Mouse (Mus musculus) layer of hippocampus, adult 18-20 months (tissue): Measurements from ENCODE around the gene Casp9. TPM values are rescaled to one million over a fixed set of nuclear protein-coding genes. Genes with fewer than 3 reads are reported as not detected.
A peak's percentile ranks its signal among the peaks of the same experiment; 100 is the strongest.

Source experiments
- DNase-seq, 2 experiments: peaks; one replicate each; pipeline ENCODE4 v3.0.0; 2022; ENCODE audit warnings: low spot score in 2 of 2
- total RNA-seq, 2 experiments: library from RNA; stranded (reverse); gene quantifications; 2 replicates each; pipeline ENCODE4 v1.2.3; 2021

The Casp9 gene
- total RNA-seq, 2 experiments from 2014 or later = 25.6 to 28.8 TPM

DNA sequence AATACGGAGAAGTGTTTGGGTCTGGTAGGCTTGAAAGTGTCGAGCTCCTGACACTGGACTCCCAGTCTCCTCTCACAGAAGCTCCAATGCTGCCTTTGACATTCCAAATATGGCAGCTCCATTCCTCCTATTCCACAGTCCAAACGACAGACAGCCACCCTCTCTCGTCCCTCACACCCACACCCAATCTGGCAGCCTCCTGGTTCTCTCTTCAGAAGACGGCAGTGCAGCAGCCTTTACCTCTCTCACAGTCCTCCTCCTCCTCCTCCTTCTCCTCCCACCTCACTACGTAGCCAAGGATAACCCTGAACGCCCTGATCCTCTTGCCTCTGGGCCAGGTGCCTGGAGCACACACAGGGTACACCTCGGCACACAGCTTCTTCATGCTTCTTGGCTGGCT lies 13.6 kb upstream of the Casp9 start:
- DNase-seq = peak; percentile 79 to 87

DNA sequence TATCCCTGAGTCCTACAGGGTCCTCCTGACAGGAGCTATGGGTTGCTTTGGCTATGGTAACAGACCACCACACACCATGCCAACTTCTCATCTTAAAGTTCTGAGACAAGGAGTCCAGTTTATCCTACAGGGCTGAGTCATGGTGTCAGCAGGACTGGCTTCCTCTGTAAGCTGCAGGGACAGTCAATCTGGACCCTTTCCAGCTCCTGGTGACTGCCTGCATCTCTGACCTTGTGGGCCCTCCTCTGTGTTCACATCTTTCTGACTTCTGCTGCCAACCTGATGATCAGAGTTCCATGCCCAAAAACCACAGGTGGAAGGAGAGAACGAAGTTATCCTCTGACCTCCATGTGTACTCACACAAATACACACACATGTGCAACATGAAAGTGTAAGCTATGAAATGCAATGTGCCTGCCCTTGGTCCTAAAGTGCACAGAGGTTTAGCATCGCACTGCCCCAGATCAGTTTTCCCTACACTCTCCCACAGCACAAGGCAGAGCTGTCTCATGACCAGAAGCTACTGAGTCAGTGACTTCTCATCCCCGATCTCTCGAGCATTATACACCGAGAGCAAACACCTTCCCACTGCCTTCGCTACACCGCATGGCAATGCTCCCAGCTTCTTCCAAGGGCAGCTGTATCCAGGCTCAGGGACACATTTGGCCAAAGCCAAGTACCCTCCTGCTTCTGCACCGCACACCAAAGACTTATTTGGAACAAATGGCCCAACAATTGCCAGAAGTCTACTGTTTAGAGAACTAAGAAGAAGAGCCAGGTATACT lies 12.0 kb upstream of the Casp9 start:
- DNase-seq = no peak

DNA sequence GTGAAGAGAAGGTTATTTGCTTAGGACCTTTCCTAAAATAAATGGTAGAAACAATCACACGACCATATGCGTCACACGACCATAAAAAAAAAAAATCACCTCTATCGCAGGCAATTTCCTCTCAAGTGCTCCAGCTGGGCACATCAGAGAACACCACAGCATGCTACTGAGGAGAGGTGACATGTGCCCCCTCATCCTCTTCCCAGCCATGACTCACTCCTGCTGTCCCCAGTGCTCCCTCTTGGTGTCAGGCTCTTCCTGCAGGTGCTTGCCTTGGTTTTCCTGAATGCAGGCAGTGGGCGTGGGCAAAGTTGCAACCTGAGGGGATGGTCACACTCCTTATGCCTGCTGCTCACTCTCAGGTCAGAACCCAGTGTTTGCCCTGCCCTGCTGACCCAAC lies 8.6 kb upstream of the Casp9 start:
- no peak for DNase-seq

DNA sequence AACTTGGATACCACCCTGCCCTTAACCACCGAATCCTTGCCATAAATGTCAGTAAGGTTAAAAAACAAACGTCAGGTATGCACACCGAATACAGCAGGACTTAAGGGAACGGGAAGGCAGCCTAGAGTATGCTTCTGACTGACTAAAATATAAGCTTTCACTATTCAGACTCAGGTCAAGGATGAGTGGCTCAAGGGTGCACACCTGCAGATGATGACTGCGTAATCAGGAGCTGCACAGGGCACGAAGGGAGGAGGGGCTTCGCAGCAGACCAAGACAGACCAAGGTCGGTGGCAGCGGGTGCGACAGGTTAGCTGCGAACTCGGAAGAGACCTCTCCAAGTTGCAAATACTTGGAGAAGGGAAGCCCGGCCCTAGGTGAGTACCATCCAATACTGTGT lies 7.3 kb upstream of the Casp9 start:
- DNase-seq = no peak

DNA sequence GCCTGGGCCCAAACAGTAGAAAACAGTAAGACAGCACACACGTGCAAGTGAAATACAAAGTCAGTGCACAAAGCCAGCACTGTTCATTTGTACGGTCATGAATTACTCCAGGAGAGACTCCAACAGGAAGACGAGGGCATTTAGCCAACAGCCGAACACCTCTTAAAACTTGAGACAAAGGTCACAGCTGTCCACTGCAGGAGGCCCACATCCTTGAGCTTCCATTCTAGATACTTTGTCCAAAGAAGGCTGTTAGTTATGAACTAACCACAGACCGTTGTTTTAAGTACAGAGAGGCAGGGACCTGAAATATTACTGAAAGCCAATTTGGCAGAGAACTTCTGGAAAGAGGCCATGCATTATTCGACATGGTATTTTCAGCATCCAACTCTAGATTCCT lies 6.4 kb upstream of the Casp9 start:
- no peak for DNase-seq

DNA sequence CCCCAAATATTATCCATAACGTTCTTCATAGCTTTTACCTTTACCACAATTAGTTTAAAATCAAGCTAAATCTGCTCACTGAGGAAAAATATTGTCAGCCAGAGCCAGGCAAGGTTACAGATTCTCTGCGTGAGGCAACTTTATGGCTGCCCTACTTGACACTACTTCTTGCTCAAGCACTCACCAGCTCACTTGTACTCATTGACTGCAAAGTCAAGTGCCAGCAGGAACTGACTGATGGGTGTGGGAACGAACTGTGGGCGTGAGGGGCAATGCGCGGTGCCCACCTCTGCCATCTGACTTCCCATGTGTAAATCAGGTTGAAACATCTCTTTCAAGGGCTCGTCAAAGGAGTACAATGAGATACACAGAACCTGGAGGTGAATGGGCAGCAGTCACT lies 6.0 kb upstream of the Casp9 start:
- DNase-seq = no peak

DNA sequence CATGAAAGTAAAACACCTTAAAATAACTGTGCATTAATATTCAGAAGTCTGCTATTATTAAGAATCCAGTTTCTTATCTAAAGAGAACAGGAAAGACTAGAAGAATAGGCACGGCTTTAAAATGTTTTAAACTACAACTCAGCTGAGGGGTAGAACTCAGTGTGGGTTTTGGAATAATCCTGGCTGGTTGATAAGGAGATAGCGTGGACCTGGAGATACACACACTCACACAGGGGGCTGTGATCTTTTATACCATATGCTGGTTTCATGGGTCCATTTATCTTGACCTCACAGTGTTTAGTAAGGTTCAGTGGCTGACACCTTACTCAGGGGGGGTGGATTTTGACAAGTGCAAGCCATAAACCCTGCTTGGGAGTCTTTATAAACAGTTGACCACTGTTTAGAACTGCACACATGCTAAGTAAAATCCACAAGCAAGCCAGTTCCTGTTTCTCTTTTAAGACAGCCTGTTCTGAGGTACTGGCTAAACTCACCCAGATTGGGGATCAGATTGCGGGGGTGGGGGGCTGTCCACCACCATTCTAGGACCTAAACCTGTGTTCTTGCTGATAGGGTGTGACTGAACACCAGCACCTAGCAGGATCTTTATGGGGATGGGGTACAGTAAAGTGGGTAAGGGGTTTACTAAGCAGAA lies 3.7 kb upstream of the Casp9 start:
- DNase-seq = no peak

DNA sequence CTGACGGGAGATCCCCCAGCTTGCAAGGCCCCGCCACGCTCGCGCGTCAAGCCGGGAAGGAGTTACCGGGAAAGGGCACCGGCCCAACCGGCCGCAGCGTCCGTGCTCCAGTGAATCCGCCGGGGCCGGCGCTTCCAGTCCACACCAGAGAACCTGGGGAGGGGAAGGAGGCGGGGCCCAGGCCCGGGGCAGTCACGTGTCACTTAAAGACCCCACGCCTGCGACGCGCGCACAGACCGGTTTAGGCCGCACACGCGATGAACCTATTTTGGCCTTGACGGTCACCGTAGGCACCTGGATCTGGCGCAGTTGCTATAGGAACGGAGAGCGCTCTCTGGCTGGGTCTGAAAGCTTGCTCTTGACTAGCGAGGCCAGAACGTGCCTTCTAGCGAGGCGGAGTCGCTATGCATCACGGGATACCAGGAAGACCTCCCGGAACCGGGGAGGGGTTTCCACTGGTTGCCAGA lies 2.9 kb upstream of the Casp9 start, which contains the start of gene Dnajc16:
Gene Dnajc16, minus strand, starts transcription at position 408 of the 467 bp plus-strand sequence.
- peak; percentile 98 to 99 for DNase-seq

DNA sequence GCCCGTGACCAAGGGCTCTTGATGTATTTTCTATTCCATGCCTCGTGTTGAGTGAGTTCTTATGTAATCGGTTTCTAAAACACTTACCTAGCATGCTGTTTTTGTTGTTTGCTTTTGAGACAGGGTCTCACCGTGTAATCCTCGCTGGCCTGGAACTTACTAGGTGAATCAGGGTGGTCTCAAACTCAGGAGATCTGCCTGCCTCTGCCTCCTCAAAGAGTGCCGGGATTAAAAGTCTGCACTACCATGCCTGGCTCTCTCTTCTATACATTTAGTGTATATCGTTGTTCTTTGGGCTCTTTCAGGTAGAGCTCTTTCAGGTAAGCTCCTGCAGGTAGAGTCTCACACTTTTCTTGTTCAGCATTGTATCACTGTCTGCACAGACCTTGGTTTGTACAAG lies 1.9 kb upstream of the Casp9 start:
- no peak for DNase-seq

DNA sequence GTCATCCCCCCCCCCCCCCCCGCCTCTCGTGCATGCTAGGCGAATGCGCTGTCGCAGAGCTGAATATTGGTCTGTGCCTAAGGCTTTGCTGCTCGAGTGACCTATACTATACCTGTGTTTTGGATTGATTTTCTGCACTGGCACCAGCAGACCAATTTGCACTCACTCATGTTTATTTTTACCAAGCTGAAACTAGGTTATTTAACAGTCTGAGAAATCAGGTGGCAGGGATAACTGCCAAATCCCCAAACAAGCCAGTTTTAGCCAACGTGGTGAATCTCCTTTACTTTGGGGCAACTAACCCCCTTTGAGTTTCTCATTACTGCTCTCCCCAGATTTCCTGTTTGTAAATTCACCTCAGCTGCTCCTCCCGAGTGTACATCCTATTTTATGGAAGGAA lies 1.5 kb upstream of the Casp9 start:
- DNase-seq = peak in 1 of 2 experiments; percentile 37

DNA sequence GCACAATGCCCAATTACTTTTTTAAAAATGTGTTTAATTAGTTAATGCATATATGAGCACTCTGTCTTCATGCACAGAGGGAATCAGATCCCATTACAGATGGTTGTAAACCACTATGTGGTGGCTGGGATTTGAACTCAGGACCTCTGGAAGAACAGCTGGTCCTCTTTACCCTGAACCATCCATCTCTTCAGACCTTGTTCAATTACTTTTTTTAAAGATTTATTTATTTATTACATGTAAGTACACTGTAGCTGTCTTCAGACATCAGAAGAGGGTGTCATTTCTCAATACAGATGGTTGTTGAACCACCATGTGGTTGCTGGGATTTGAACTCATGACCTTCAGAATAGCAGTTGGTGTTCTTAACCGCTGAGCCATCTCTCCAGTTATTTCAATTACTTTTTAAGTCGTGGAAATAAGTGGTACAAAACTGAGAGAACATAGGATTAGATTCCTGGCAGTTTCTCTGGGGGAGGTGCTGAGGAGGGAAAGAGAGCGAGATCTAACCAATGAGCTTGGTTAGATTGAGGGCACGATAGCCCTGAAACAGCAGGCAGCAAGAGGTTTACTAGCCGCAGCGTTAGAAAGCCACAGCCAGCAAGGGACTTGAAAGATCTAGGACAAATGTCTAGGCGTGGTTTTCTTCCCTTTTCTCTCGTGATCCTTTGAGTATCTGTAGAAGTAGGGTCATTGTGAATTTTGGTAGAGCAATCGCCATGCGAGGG lies 694 bp upstream of the Casp9 start:
- no peak for DNase-seq

DNA sequence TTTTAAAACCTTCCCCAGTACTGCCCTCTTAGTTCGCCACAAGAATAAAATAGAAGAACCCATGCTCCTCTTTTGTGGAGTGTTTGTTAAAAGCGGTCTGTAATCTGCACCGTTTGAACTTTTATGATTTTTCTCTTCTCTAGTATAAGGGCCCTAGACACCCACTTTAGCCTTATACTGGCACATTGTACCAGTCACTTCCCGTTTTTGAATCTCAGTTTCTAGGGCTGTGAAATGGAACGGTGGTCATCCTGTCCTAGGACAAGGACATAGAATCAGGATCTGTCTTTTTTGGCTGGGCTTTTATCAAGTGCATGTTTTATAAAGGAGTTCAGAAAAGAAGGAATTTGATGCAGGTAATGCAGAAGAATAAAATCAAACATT lies 732 bp downstream of the Casp9 start:
- DNase-seq = no peak

DNA sequence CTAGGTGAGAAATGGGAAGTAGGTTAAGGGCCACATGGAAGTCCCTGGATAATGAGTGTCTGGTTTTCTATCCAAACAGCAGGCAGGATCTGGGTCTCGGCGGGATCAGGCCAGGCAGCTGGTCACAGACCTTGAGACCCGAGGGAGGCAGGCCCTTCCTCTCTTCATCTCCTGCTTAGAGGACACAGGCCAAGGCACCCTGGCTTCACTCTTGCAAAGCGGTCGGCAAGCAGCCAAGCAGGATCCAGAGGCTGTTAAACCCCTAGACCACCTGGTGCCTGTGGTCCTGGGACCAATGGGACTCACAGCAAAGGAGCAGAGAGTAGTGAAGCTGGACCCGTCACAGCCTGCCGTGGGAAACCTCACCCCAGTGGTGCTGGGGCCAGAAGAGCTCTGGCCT lies 2.9 kb downstream of the Casp9 start:
- DNase-seq = no peak

DNA sequence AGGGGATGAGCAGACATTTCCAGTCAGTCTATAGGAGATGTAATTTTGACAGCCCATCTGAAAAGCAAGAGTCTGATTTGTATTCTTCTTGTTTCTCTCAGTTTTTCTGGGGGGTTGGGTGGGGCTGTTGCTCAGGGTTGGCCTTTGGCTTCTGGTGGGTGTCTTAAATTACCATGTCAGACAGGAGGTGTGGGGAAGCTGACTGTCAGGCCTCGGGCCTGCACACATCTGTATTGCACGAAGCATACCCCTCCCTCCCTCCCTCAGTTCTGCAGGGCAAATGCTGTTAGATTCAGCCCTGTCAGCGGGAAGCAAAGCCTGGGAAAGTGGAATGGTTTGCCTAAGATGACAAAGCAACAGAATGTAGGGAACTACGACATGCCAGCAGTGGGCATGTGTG lies 3.5 kb downstream of the Casp9 start:
- no peak for DNase-seq

DNA sequence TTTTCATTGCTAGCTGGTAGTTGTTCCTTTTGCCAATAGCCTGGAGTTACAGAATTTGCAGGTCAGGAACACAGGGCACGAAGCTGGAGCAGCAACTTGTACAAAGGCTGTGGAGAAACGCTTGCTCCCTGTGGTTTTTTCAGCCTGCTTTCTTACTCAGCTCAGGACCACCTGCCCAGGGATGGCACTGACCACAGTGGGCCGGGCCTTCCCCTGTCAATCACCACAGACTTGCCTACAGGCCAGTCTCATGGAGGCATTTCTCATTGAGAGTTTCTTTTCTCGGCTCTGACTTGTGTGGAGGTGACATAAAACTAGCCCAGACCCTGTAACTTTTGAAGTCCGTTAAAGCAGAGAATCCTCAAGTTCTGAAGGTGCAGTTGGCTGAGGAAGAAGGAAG lies 4.1 kb downstream of the Casp9 start:
- no peak for DNase-seq

DNA sequence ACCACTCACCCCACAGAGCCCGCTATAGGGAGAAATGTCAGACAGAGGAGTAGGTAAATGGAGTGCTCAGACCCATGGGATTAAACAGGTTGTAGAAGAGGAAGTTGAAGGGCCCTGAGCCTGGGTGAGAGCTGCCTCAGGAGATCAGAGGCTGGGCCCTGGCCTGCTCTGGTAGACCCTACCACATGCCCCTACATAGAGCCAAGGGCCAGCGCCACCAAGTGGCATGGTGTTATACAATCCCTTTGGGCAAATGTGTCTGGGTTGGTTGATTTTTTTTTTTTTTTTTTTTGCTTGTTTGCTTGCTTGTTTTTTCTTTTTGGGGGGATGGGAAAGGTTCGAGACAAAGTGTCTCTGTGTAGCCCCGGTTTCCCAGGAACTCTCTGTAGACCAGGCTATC lies 10.7 kb downstream of the Casp9 start:
- DNase-seq = no peak

DNA sequence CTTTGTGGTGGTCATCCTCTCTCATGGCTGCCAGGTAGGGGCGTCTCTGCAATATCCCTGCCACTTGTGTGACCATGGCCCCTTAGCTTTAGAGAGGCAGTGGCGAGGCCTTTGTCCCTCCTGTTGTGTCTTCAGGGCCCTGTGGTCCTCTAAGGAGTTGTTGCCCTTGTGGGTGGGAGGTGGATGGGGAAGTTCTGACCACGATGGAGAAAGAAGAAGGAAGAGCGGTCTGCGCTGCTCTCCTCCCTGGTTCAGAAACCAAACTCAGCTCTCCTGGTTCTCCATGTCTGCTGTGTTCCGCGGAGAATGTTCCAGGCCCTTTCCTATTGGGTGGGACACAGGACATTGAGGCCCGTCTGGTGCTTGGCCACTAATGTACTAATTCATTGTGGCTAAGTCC lies 12.5 kb downstream of the Casp9 start:
- no peak for DNase-seq

DNA sequence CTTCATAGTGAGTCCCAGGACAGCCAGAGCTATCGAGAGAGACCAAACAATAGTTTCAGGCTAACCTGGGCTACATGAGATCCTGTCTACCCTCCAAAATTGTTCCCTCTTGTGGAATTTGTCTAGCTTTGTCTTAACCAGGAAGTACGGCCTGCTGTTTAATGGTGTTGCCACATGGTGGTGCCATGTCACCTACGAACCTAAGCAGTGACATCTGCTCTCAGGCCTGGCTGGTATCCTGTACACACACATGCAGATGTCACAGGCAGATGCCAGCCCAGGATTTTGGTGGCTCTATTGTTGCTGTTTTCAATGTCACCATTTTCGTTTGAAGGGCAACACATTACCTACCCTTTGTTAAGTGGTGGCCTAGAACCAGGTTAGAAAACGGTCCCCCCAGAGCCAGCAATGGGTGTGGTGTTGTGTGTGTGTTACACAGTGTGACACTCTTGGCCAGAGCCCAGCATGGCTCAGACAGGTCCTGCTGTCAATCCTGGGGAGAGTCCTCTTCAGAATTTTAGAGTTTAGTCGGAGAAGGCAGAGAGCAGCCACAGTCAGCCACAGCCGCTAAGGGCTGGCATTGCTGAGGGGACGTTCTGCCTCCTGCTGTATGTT lies 16.5 kb downstream of the Casp9 start:
- peak in 1 of 2 experiments; percentile 69 for DNase-seq

DNA sequence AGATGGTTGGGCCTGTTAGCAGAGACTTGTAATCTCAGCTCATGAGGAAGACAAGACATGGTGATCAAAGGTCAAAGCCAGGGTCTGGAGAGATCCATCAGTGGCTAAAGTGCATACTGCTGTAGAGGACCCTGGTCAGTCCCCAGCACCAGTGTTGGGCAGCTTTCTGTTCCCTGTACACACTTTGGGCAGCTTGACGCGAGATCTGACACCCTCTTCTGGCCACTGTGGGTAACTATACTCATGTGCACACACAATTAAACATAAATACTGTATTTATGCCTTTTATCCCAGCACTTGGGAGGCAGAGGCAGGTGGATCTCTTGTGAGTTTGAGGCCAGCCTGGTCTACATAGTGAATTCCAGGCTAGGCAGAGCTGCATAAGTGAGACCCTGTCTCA lies 17.6 kb downstream of the Casp9 start:
- no peak for DNase-seq

DNA sequence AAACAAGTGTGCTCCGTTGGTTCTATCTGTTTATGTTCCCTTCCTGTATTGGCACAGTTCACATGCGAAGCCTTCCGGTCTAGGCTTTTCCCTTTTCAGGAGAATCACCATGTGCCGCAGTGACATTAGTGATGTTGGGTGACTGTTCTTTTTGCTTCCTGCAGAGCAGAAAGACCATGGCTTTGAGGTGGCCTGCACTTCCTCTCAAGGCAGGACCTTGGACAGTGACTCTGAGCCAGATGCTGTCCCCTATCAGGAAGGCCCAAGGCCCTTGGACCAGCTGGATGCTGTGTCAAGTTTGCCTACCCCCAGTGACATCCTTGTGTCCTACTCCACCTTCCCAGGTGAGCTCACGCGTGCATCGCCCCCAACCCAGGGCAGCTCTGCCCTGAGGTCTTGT lies 18.0 kb downstream of the Casp9 start:
- no peak for DNase-seq

DNA sequence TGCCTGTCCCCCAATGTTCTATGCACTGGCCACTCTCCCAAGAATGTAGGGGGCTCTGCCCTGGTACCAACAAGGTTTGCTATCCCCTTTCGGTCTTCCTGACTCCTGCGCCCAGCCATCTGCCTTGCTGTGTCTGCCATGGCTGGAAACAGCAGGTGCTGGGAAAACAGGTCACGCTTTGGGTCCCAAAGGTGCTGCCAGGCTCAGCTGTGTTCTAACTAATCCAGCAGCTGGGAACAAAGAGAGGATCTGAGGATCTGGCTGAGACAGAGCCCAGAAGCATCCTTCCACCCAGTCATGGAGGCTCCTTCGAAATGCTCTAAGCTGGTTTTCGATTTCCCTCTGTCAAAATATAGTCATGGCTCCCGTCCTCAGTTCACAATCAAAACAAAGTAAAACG lies 22.9 kb downstream of the Casp9 start:
- no peak for DNase-seq
